Mouse (Mus musculus) heart, postnatal 0 days (tissue): ENCODE results near the gene Eef1akmt3.

Experiments
- CTCF ChIP-seq: IDR thresholded peaks from 2 replicates; pipeline ENCODE4 v1.5.1; 2016; ENCODE audit warnings: antibody characterized with exemption, control low read depth, low read depth
- EP300 ChIP-seq: IDR thresholded peaks from 2 replicates; pipeline ENCODE4 v1.6.1; 2016; ENCODE audit warnings: antibody characterized with exemption, low read depth

DNA sequence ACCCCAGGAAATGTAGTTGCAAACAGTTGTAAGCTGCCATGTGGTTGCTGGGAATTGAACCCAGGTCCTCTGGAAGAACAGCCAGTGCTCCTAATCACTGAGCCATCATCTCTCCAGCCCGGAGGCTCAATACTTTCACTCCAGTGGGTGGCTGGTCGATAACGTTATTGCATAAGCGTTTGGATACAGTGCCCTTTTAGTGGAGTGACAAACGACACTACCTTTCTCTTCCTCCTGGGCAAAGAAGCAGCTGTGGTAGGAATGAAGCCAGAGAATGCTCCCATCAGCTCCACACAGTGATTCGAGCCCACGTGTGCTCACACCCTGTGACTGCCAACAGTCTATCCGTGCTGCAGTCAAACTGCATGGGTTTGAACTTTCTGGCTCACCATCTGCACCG, 29.9 kb upstream of the Eef1akmt3 start:
- TF ChIP-seq EP300 (no peak), CTCF (no peak)
